Mouse (Mus musculus) bone marrow, adult 2 months (tissue): ENCODE data around the gene Stn1.

Source experiments
- CTCF ChIP-seq: fragments of 200-500 bp; IDR thresholded peaks from 2 replicates; pipeline ENCODE4 v1.5.1; 2011; ENCODE audit warnings: low read length, control low read depth; ENCODE audit not compliant: control insufficient read depth, insufficient read depth
- POLR2A ChIP-seq: fragments of 200-500 bp; IDR thresholded peaks from 2 replicates; pipeline ENCODE4 v1.6.1; 2011; ENCODE audit warnings: low read depth, mild to moderate bottlenecking, control low read depth, low read length, borderline replicate concordance; ENCODE audit not compliant: control insufficient read depth

- TF ChIP-seq CTCF (no peak), POLR2A (no peak)
Observed at GRCm38 (mm10) chr19:47511294-47511675, 26.0 kb downstream of the Stn1 start.
